Mouse (Mus musculus): Measurements from ENCODE around the gene Pard3. TPM values are rescaled to one million over a fixed set of nuclear protein-coding genes. Genes with fewer than 3 reads are reported as not detected.

The Pard3 gene
- total RNA-seq, 2 experiments from 2014 or later: not detected

DNA sequence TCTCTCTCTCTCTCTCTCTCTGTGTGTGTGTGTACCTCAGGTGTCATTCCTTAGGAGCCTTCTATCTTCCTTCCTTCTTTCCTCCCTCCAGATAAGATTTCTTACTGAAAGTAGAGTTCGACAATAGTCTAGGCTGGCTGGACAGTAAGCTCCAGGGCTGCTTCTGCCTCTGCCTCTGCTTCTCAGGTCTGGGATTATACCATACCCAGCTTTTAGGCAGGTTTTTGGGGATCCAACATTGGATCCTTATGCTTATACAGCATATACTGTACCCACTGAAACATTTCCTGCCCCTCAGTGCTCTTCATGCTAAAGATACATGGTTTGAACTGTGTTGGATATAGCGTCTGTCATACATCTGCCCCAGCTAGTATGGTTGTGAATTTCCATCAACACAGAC is 536.9 kb downstream of the Pard3 start:
- no peak for ATAC-seq (replicated peaks; ENCODE audit: low FRiP score, low TSS enrichment, poor library complexity, severe bottlenecking)

DNA sequence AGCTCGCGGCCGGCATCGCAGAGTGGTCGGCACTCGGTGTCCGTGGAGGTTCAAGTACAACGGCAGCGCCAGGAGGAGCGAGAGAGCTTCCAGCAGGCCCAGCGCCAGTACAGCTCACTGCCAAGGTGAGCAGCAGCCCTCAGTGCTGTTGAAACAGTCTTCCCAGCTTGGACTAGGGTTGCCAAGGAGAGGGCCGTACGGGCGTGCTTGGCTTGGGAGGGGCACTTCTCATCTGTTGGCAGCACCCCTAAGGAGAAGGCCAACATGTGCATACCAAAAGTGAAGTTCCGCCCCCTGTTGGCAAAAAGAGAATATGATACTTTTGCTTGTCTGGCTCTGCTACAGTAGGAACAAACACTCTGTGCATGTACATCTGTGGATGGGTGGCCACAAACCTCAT is 539.4 kb downstream of the Pard3 start:
- ATAC-seq (replicated peaks; ENCODE audit: low FRiP score, low TSS enrichment, poor library complexity, severe bottlenecking): no peak

DNA sequence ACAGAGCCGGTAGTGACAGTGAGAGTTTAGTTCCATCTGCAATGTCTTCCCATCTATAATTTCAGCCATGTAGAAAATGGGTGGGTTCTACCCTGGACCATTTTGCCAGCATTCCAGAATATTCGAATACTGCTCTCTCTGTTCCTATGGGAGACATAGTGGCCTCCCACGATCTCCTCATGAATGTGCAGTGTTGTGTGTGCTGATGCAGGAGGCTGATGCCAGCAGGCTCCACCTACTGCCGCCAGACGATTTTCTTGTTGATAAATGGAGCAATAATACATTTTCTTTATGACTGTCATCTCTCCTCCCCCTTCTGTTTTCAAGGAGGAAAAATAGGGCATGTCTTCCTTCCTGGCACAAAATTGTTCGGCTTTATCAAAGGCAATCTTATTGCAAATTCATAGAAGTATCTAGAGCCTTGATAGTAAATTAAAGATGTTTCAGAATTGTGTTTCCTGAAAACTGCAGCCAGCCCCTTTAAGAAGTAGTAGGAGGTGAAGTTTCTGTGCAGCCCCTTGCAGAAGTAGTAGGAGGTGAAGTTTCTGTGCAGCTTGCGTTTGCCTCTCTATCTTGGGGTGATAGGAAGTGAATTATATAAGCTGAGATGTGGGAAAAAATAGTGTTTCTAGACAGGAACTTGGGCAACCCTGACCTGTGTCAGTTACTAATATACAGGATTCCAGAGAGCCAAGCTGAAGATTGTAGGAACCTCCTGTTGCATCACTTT is 545.0 kb downstream of the Pard3 start:
- no peak for ATAC-seq (replicated peaks; ENCODE audit: low FRiP score, low TSS enrichment, poor library complexity, severe bottlenecking)

DNA sequence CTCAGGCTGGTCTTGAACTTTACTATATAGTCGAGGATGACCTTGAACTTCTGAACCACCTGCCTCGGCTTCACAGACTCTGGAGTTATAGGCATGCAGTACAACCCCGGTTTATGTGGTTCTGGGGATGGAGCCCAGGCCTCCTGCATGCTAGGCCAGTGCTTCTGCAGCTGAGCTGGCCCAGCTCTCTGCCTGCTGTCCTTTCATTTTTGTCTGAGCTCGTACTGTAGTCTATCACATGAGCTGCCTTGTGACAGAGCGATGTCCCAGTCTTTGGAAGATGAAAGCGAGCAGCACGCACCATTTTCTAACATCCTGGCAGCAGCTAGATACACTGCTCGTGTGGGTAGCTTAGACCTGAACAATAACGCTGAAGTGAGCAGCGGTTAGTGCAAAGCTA is 545.6 kb downstream of the Pard3 start:
- no peak for ATAC-seq (replicated peaks; ENCODE audit: low FRiP score, low TSS enrichment, poor library complexity, severe bottlenecking)

DNA sequence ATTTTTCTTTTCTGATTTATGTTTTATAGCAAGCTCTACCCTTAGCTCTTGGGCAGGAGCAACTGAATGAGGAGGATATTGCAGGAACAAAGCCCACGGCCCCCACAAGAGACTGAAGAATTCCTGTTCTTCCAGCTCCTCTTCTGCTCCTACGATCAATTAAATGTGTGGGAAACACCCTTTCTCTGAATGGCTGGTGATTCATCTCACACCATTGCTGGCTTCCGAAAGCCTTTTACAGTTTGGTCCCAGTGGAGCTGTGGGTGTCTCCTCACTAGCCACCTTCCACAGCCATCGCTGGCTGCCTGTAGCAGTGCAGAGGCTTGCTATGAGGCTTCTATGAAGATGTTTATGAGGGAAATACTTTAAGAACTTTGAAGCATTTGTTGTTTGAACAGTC is 550.5 kb downstream of the Pard3 start:
- no peak for ATAC-seq (replicated peaks; ENCODE audit: low FRiP score, low TSS enrichment, poor library complexity, severe bottlenecking)

DNA sequence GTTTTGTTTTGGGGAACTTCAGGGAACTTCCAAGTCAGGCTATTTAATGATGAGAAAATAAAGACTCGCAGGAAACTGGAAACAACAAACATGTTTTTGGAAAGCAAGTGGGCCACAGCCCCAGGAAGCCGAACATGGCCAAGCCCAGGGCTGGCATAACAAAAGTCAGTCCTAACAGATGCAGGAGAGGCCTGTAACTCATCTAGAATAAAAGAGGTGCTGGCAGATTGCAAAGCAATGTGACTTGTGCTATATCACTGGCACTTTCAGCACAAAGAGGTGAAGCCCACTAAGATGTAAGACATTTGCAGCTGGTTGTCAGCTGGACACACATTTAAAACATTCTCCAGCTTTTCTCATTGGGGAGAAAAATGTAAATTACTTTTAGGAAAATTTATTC is 553.0 kb downstream of the Pard3 start:
- ATAC-seq (replicated peaks; ENCODE audit: low FRiP score, low TSS enrichment, poor library complexity, severe bottlenecking): no peak

DNA sequence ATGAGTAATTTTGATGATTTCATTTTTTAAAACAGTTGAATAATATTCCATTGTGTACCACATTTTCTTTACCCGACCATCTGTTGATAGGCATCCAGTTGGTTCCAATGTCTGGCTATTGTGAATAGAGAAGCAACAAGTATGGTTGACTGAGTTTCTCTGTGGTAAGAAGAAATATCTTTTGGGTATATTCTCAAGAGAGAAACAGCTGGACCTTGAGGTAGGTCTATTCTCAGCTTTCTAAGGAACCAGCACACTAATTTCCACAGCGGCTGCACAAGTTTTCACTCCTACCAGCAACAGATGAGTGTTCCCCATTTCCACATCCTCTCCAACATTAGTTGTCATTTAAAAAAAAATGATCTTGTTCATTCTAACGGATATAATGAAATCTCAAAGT is 558.4 kb downstream of the Pard3 start:
- no peak for ATAC-seq (replicated peaks; ENCODE audit: low FRiP score, low TSS enrichment, poor library complexity, severe bottlenecking)

DNA sequence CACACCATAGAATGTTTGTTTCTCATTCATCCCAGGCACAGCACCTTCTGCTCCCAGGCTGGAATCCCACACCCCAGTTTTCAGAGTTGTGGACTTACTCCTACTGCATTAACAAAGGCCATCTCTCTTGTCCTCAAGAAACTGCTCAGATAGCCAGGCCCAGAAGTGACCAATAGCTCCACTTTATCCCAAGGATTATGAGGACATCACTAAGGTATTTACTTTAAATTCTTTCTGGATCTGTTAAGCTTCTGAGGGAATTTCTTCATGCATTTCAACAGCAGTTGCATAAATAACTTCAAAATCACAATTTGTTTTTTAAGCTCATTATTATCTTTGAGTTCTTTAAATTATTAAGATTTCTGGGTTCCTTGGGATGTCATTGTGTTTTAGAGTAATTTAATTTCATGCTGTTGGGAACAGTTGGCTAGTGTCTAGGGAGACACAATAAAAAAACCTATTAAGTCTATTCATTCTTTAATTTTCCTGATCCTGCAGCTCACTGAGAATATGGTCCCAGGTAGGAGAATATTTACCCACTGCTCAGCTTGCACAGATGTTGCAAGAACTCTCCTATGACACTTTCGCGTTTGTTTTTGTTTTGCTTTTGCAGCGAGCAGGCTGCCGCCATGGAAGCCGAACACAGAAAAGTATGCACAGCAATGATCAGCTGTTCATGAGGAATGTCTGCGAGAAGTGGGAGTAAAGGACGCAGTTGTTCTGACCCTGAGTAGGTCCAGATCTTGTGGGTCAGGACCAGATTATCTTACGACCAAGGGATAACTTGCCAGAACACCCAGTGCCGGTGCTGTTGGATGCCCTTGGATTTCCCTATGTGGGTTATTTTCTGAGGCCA is 574.8 kb downstream of the Pard3 start:
- no peak for ATAC-seq (replicated peaks; ENCODE audit: low FRiP score, low TSS enrichment, poor library complexity, severe bottlenecking)

DNA sequence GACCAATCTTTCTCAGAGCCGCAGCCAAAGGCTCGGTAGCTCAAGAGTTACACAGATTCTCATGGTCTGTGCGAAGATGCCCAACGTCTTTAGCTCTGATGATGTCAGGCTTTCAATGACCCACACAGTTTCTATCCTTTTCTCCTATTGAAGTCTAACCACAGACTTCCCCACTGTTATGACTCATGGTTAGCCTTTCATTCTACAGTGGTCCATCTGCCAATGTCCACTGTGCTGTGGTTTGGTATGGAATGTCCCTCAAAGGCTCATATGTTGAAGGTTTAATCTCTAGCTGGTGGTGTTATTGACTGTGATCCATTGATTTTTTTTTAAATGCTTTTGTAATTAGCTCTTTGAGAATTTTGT is 575.4 kb downstream of the Pard3 start:
- no peak for ATAC-seq (replicated peaks; ENCODE audit: low FRiP score, low TSS enrichment, poor library complexity, severe bottlenecking)

DNA sequence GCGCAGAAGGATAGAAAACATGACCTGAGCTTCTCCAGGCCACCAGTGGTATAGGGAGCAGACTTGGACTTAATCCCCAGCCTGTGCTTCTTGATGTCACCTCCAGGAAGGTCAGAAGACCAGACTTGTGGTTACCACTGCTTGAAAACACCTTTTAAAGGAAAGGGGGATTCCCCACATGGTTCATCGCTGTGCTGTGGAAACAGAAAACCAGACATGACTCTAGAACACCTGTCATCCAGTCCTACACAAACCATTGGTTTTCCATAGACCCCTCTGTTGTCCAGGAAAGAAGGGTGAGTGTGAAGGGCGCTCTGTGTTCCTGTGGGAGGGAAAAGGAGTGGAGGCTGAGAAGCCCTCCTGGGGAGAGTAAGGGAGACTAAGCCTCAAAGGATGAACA is 591.9 kb downstream of the Pard3 start:
- ATAC-seq (replicated peaks; ENCODE audit: low FRiP score, low TSS enrichment, poor library complexity, severe bottlenecking): no peak

Other genes with a start within 250 kb of the Pard3 start
- 123 and 130 TPM in 2 replicates for gene Tomm20, start 118.0 kb upstream of the Pard3 start, total RNA-seq (2014; fragmentation: Nextera tagmentation)
- 313 and 421 TPM in 2 replicates for gene Tomm20, start 118.0 kb upstream of the Pard3 start, total RNA-seq (2017)
- 24.4 and 31.7 TPM in 2 replicates for gene Rbm34, start 92.8 kb upstream of the Pard3 start, total RNA-seq (2014; fragmentation: Nextera tagmentation)
- 67.7 and 71.4 TPM in 2 replicates for gene Rbm34, start 92.8 kb upstream of the Pard3 start, total RNA-seq (2017)

Measured in megakaryocyte-erythroid progenitor cell, adult 5-6 weeks (primary cell).